Mouse (Mus musculus): ENCODE results near the gene Rbbp4. TPM values are rescaled to one million over a fixed set of nuclear protein-coding genes. Genes with fewer than 3 reads are reported as not detected.

Rbbp4 gene
- polyA plus RNA-seq, 1 experiment from 2014 or later: 497 TPM

GRCm38 (mm10) chr4:129350644-129351043 lies 15.5 kb upstream of the Rbbp4 start:
- Histone ChIP-seq H3K4me3 (no peak overlapping the region), H3K36me3 (peaks cover 29% of the 10 kb centered on the region), H3K4me2 (replicated peaks) (no peak overlapping the region), H3K9ac (replicated peaks) (no peak overlapping the region), H3K9me3 (no peaks in the 10 kb centered on the region), H3K27me3 (no peaks in the 10 kb centered on the region), H3K27ac (replicated peaks) (no peak overlapping the region), H3K4me1 (no peaks in the 10 kb centered on the region)
- 0% methylated on average over 1 of the region's 1 CpGs for WGBS
- no peak for ATAC-seq (ENCODE audit: low FRiP score, low read depth)

GRCm38 (mm10) chr4:129346481-129347154 lies 11.4 kb upstream of the Rbbp4 start:
- Histone ChIP-seq H3K4me1 (no peaks in the 10 kb centered on the region), H3K9me3 (no peaks in the 10 kb centered on the region), H3K4me3 (no peak overlapping the region), H3K4me2 (replicated peaks) (no peak overlapping the region), H3K27ac (replicated peaks) (no peak overlapping the region), H3K27me3 (no peaks in the 10 kb centered on the region), H3K36me3 (peaks cover 33% of the 10 kb centered on the region), H3K9ac (replicated peaks) (no peak overlapping the region)
- ATAC-seq (ENCODE audit: low FRiP score, low read depth): no peak
- 94% methylated on average over 15 of the region's 15 CpGs for WGBS

DNA sequence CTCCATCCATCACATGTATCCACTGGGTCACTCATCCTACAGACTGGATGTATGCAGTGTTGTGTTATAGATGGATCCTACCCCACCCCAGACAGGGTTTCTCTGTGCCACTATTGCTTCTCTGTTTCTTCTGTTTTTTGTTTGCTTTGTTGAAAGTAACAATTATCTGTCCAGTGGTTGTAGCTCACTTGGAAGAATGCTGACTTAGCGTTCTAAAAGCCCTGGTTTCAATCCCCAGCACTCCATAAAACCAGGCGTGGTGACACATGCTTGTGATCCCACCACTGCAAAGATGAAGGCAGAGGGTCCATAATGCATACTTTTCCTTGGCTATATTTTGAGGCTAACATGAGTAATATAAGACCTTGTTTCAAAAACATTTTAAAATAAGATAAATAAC lies 7.5 kb upstream of the Rbbp4 start:
- H3K27me3 ChIP-seq: no peaks in the 10 kb centered on the region
- H3K4me2 ChIP-seq (replicated peaks): no peak overlapping the region
- H3K4me1 ChIP-seq: no peaks in the 10 kb centered on the region
- no peak overlapping the region for H3K9ac ChIP-seq (replicated peaks)
- no peak for ATAC-seq (ENCODE audit: low FRiP score, low read depth)
- 93% methylated on average over 2 of the region's 2 CpGs for WGBS
- no peak overlapping the region for H3K4me3 ChIP-seq
- no peak overlapping the region for H3K27ac ChIP-seq (replicated peaks)
- peaks cover 33% of the 10 kb centered on the region for H3K36me3 ChIP-seq
- no peaks in the 10 kb centered on the region for H3K9me3 ChIP-seq

DNA sequence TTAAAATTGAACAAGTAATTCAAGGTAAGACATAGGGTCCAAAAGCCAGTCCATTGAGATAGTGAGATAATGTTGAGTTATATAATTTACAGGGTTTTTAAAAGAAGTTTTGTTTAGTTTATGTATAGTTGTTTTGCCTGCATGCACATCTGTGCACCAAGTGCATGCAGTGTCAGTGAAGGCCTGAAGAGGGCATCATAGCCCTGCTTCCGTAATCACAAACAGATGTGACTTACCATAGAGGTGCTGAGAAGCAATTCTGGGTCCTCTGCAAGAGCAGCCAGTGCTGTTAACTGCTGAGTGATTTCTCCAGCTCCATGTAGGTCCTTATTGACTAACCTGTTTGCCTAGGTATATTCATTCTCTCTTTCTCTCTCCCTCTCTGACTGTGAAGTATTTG lies 6.7 kb upstream of the Rbbp4 start:
- Histone ChIP-seq H3K4me1 (0 out of 2 replicates have a peak, but pooled peaks cover 4% of the 10 kb centered on the region), H3K27ac (replicated peaks) (no peak overlapping the region), H3K4me2 (replicated peaks) (no peak overlapping the region), H3K27me3 (no peaks in the 10 kb centered on the region), H3K9ac (replicated peaks) (no peak overlapping the region), H3K4me3 (no peak overlapping the region), H3K9me3 (no peaks in the 10 kb centered on the region), H3K36me3 (peaks cover 30% of the 10 kb centered on the region)
- ATAC-seq (ENCODE audit: low FRiP score, low read depth): no peak
- 100% methylated on average over 1 of the region's 1 CpGs for WGBS

- Histone ChIP-seq H3K4me2 (replicated peaks) (no peak overlapping the region), H3K27me3 (no peaks in the 10 kb centered on the region), H3K4me3 (no peak overlapping the region), H3K9me3 (no peaks in the 10 kb centered on the region), H3K36me3 (peaks cover 24% of the 10 kb centered on the region), H3K27ac (replicated peaks) (no peak overlapping the region), H3K9ac (replicated peaks) (no peak overlapping the region), H3K4me1 (0 out of 2 replicates have a peak, but pooled peaks cover 6% of the 10 kb centered on the region)
- ATAC-seq (ENCODE audit: low FRiP score, low read depth): no peak
- 97% methylated on average over 3 of the region's 3 CpGs for WGBS
Observed at GRCm38 (mm10) chr4:129339743-129340142, 4.6 kb upstream of the Rbbp4 start.

DNA sequence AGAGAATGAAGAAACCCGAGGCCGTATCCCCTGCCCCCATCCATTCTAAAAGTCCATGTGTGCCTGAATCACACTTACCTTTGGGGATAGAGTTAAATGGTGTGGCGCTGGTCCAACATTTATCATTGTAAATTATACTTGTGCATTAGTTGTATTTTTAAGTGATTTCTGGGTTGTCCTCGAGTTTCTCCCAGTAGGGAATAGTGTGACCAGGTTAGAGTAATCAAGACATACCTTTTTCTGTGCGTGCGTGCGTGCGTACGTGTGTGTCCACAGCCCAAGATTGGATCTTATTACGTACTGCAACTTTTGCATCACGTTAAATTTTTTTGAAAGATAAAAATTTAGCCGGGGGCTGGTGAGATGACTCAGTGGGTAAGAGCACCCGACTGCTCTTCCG lies 1.1 kb upstream of the Rbbp4 start:
- Histone ChIP-seq H3K36me3 (peaks cover 6% of the 10 kb centered on the region), H3K4me1 (peaks cover 31% of the 10 kb centered on the region), H3K9ac (replicated peaks) (peak overlapping the region; percentile 69), H3K4me2 (replicated peaks) (peak overlapping the region; percentile 87), H3K27me3 (no peaks in the 10 kb centered on the region), H3K4me3 (peak overlapping the region; percentile 82), H3K27ac (replicated peaks) (peak overlapping the region; percentile 99), H3K9me3 (no peaks in the 10 kb centered on the region)
- 56% methylated on average over 14 of the region's 14 CpGs for WGBS
- no peak for ATAC-seq (ENCODE audit: low FRiP score, low read depth)

- Histone ChIP-seq H3K36me3 (peaks cover 22% of the 10 kb centered on the region), H3K4me1 (peaks cover 35% of the 10 kb centered on the region), H3K27me3 (no peaks in the 10 kb centered on the region), H3K9ac (replicated peaks) (peak overlapping the region; percentile 96), H3K4me3 (peak overlapping the region; percentile 82), H3K9me3 (no peaks in the 10 kb centered on the region), H3K27ac (replicated peaks) (peak overlapping the region; percentile 96), H3K4me2 (replicated peaks) (peak overlapping the region; percentile 87)
- WGBS: under 1% methylated on average over 61 of the region's 62 CpGs
- ATAC-seq (ENCODE audit: low FRiP score, low read depth): no peak; the same call in 1 of the 2 replicates
Observed at GRCm38 (mm10) chr4:129334677-129335215, 424 bp downstream of the Rbbp4 start.

DNA sequence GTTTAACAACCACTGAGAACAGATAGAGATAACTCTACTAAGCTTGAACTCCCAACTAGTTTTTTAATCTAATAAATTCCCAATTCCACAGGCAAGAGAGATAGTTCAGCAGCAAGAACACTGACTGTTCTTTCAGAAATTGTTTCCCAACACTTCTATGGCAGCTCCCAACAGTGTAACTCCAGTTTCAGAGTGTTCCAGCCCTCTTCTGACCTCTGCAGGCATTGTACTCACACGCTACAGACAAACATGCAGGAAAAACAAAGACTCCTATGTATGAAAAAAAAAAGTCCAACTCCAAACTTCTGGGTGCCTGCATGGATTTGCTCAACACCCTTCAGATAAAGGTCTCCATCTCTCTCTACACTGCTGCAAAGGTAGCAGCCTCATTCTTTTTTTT lies 2.3 kb downstream of the Rbbp4 start:
- Histone ChIP-seq H3K9ac (replicated peaks) (0 out of 2 replicates have a peak overlapping the region, but pooled peaks have one; percentile 2), H3K27ac (replicated peaks) (no peak overlapping the region), H3K4me3 (peak overlapping the region; percentile 82), H3K4me2 (replicated peaks) (peak overlapping the region; percentile 87), H3K27me3 (no peaks in the 10 kb centered on the region), H3K36me3 (peaks cover 39% of the 10 kb centered on the region), H3K9me3 (no peaks in the 10 kb centered on the region), H3K4me1 (peaks cover 35% of the 10 kb centered on the region)
- 56% methylated on average over 1 of the region's 1 CpGs for WGBS
- no peak for ATAC-seq (ENCODE audit: low FRiP score, low read depth)

GRCm38 (mm10) chr4:129326191-129326590 lies 9.0 kb downstream of the Rbbp4 start:
- Histone ChIP-seq H3K27me3 (no peaks in the 10 kb centered on the region), H3K9ac (replicated peaks) (no peak overlapping the region), H3K36me3 (peaks cover 76% of the 10 kb centered on the region), H3K4me2 (replicated peaks) (no peak overlapping the region), H3K4me1 (peaks cover 3% of the 10 kb centered on the region; the same call in 1 of the 2 replicates), H3K9me3 (no peaks in the 10 kb centered on the region), H3K4me3 (no peak overlapping the region), H3K27ac (replicated peaks) (no peak overlapping the region)
- WGBS: 79% methylated on average over 1 of the region's 1 CpGs
- no peak for ATAC-seq (ENCODE audit: low FRiP score, low read depth)

DNA sequence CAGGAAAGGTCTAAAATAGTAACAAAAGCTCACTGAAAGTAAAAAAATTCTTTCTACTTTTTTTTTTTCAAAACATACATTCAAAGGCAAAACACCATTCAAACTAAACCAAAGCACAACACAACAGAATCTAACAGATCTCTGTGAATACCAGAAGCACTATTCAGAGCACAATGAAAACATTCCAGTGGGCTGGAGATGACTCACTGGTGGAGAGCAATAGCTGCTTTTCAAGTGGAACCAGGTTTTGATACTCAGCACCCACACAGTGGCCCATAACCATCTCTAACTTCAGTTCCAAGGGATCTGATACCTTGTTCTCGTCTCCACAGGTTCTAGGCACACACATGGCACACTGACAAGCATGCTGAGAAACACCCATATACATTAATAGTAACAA lies 10.4 kb downstream of the Rbbp4 start:
- no peak overlapping the region for H3K4me2 ChIP-seq (replicated peaks)
- no peak overlapping the region for H3K27ac ChIP-seq (replicated peaks)
- no peaks in the 10 kb centered on the region for H3K27me3 ChIP-seq
- no peaks in the 10 kb centered on the region for H3K4me1 ChIP-seq
- H3K36me3 ChIP-seq: peaks cover 76% of the 10 kb centered on the region
- no peak overlapping the region for H3K9ac ChIP-seq (replicated peaks)
- WGBS: 90% methylated on average over 1 of the region's 1 CpGs
- no peaks in the 10 kb centered on the region for H3K9me3 ChIP-seq
- H3K4me3 ChIP-seq: no peak overlapping the region
- no peak for ATAC-seq (ENCODE audit: low FRiP score, low read depth)

- no peak overlapping the region for H3K9ac ChIP-seq (replicated peaks)
- H3K9me3 ChIP-seq: no peaks in the 10 kb centered on the region
- WGBS: 98% methylated on average over 1 of the region's 1 CpGs
- H3K4me3 ChIP-seq: no peak overlapping the region
- H3K36me3 ChIP-seq: peaks cover 74% of the 10 kb centered on the region
- ATAC-seq (ENCODE audit: low FRiP score, low read depth): no peak
- H3K4me2 ChIP-seq (replicated peaks): no peak overlapping the region
- H3K4me1 ChIP-seq: no peaks in the 10 kb centered on the region
- no peak overlapping the region for H3K27ac ChIP-seq (replicated peaks)
- no peaks in the 10 kb centered on the region for H3K27me3 ChIP-seq
Observed at GRCm38 (mm10) chr4:129323491-129323890, 11.7 kb downstream of the Rbbp4 start.

DNA sequence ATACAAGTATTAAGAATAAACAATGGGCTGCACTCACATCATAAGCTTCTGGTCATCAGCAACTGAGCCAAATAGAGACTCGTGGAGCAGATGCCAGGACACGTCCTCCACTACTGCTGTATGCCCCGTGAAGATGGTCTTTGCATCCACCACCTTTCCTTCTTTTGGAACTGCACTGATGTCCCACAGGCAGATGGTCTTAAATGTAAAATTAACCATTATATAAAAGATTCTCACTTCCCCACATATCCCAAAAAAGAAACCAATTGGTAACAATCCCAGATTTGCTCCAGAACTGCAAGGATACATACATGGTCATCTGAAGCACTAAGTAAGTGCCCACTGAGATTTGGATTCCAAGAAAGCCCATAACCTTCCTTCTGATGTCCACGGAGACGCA lies 13.1 kb downstream of the Rbbp4 start:
- Histone ChIP-seq H3K9ac (replicated peaks) (no peak overlapping the region), H3K27ac (replicated peaks) (no peak overlapping the region), H3K9me3 (no peaks in the 10 kb centered on the region), H3K36me3 (peaks cover 74% of the 10 kb centered on the region), H3K4me2 (replicated peaks) (no peak overlapping the region), H3K4me1 (no peaks in the 10 kb centered on the region), H3K4me3 (no peak overlapping the region), H3K27me3 (no peaks in the 10 kb centered on the region)
- WGBS: 96% methylated on average over 5 of the region's 5 CpGs
- ATAC-seq (ENCODE audit: low FRiP score, low read depth): no peak

All from midbrain, embryonic 12.5 days (tissue).